In genomic region chr16:38648783-38649430, GRCm38 (mm10) we compare ENCODE assay signal across 16 mouse cellular contexts.
A peak's percentile ranks its signal among the peaks of the same experiment; 100 is the strongest.
DNase-seq lines count a peak whose midpoint lies in the region; ATAC-seq and TF ChIP-seq lines count a peak whose summit lies in the region.
"Had no signal": no experiment of that assay in that cellular context is flagged by ENCODE, and none has a peak within 500 bp of the region (broad histone marks: within the 10 kb centered on the region; RNA-seq: fewer than 3 reads in every experiment).

No protein-coding gene starts in this region.

- H3K4me1 ChIP-seq in heart, postnatal 0 days (ENCODE audit: control insufficient read depth, insufficient read depth): peaks cover 66% of the 10 kb centered on the region
- peaks cover 41% of the 10 kb centered on the region for H3K4me1 ChIP-seq in lung, adult 2 months (ENCODE audit: control insufficient read depth, insufficient read depth, low read length)
- peaks cover 9% of the 10 kb centered on the region; the same call in 1 of the 2 replicates for H3K4me1 ChIP-seq in stomach, postnatal 0 days (replicated peaks; ENCODE audit: control insufficient read depth, insufficient read depth)

- no peak for TF ChIP-seq CTCF in heart, postnatal 0 days (IDR thresholded peaks at IDR 0.05; ENCODE audit: low read depth)
- TF ChIP-seq CTCF in lung, adult 2 months (IDR thresholded peaks at IDR 0.05; ENCODE audit: insufficient read depth, low read length): no peak
- TF ChIP-seq CTCF in stomach, postnatal 0 days (IDR thresholded peaks at IDR 0.05; ENCODE audit: low read depth): no peak
- no peak for TF ChIP-seq CTCF in layer of hippocampus, adult 2 months (conservative IDR thresholded peaks at IDR 0.05)

- intact Hi-C loops in heart, postnatal 36 days (cut with DNase I): loop anchor here (2.0 kb wide), 1 partner anchor 14 kb away; no protein-coding TSS in a partner anchor

- no peak for ATAC-seq in heart, postnatal 0 days (ENCODE audit: insufficient read depth, low read depth)
- no peak for ATAC-seq in stomach, postnatal 0 days (ENCODE audit: low FRiP score, low TSS enrichment)
- ATAC-seq: hindbrain, embryonic 16.5 days; midbrain, embryonic 15.5 days had no signal

- H3K4me3 ChIP-seq in heart, postnatal 0 days (ENCODE audit: low read depth, low read length): no peak overlapping the region
- H3K4me3 ChIP-seq in lung, adult 2 months (replicated peaks; ENCODE audit: extremely low read depth, low read depth, low read length): peak overlapping the region; percentile 28
- no peak overlapping the region for H3K4me3 ChIP-seq in stomach, postnatal 0 days (ENCODE audit: low read depth, low read length)
- H3K4me3 ChIP-seq in layer of hippocampus, adult 2 months: no peak overlapping the region
- H3K4me3 ChIP-seq: erythroblast, embryonic 14.5 days; midbrain, embryonic 15.5 days; neural tube, embryonic 13.5 days had no signal

- no peak overlapping the region for H3K4me2 ChIP-seq in heart, postnatal 0 days (ENCODE audit: low read depth, low read length)
- H3K4me2 ChIP-seq in stomach, postnatal 0 days (replicated peaks; ENCODE audit: low read depth): no peak overlapping the region
- H3K4me2 ChIP-seq: liver, embryonic 11.5 days; midbrain, embryonic 15.5 days; neural tube, embryonic 13.5 days had no signal

- no peaks in the 10 kb centered on the region for H3K27me3 ChIP-seq in heart, postnatal 0 days (ENCODE audit: control insufficient read depth, insufficient read depth, low read length)
- H3K27me3 ChIP-seq in stomach, postnatal 0 days (ENCODE audit: control insufficient read depth, insufficient read depth, low read length): no peaks in the 10 kb centered on the region
- H3K27me3 ChIP-seq: midbrain, embryonic 15.5 days; neural tube, embryonic 13.5 days had no signal

- TF ChIP-seq POLR2A in lung, adult 2 months (IDR thresholded peaks at IDR 0.05; ENCODE audit: borderline replicate concordance, extremely low read depth, low read depth, low read length): no peak

- 63% methylated on average over 9 of the region's 9 CpGs for WGBS in heart, postnatal 0 days
- WGBS in lung, adult 2 months: 36% methylated on average over 9 of the region's 9 CpGs
- 58% methylated on average over 9 of the region's 9 CpGs for WGBS in stomach, postnatal 0 days

- peak overlapping the region; percentile 81 for H3K27ac ChIP-seq in heart, postnatal 0 days (ENCODE audit: low read depth)
- H3K27ac ChIP-seq in stomach, postnatal 0 days (replicated peaks): peak overlapping the region; percentile 5; the same call in 1 of the 2 replicates
- no peak overlapping the region for H3K27ac ChIP-seq in layer of hippocampus, adult 2 months
- H3K27ac ChIP-seq: kidney, postnatal 0 days; midbrain, embryonic 15.5 days; neural tube, embryonic 13.5 days had no signal

- TF ChIP-seq EP300 in heart, postnatal 0 days (IDR thresholded peaks at IDR 0.05; ENCODE audit: low read depth): no peak
- no peak for TF ChIP-seq EP300 in stomach, postnatal 0 days (optimal IDR thresholded peaks at IDR 0.05)

- no peaks in the 10 kb centered on the region for H3K9me3 ChIP-seq in heart, postnatal 0 days (replicated peaks; ENCODE audit: control insufficient read depth, low read length)
- H3K9me3 ChIP-seq in stomach, postnatal 0 days (ENCODE audit: control insufficient read depth, low read length): no peaks in the 10 kb centered on the region
- H3K9me3 ChIP-seq: midbrain, embryonic 15.5 days; neural tube, embryonic 13.5 days had no signal

- H3K36me3 ChIP-seq in heart, postnatal 0 days (replicated peaks; ENCODE audit: control insufficient read depth, insufficient read depth, low read length): 0 out of 2 replicates have a peak, but pooled peaks cover 6% of the 10 kb centered on the region
- no peaks in the 10 kb centered on the region for H3K36me3 ChIP-seq in stomach, postnatal 0 days (ENCODE audit: control insufficient read depth, insufficient read depth, low read length)
- H3K36me3 ChIP-seq: midbrain, embryonic 15.5 days; neural tube, embryonic 13.5 days had no signal

- H3K9ac ChIP-seq in heart, postnatal 0 days (replicated peaks; ENCODE audit: low read depth, low read length): no peak overlapping the region
- no peak overlapping the region for H3K9ac ChIP-seq in stomach, postnatal 0 days (ENCODE audit: low read length)
- H3K9ac ChIP-seq: midbrain, embryonic 15.5 days; neural tube, embryonic 13.5 days had no signal

- DNase-seq in adrenal gland, postnatal 14 days: peak; percentile 63
- DNase-seq in adrenal gland, adult 18-20 months (ENCODE audit: low spot score in 2 of 2): no peak
- DNase-seq in heart, postnatal 0 days (ENCODE audit: low spot score): no peak
- DNase-seq in heart, postnatal 36 days: no peak
- peak; percentile 78 for DNase-seq in lung, adult 2 months
- no peak for DNase-seq in stomach, postnatal 0 days (ENCODE audit: low spot score)
- DNase-seq in layer of hippocampus, adult 2 months (ENCODE audit: low spot score in 2 of 2): no peak
- no peak for DNase-seq in left cerebral cortex, adult 18-20 months (ENCODE audit: low spot score in 2 of 2)
- DNase-seq: layer of hippocampus, postnatal 36 days; thymus, postnatal 14 days had no signal

Comparison
In these comparisons a context has a peak if more than half of its experiments do, and no peak if none do; other contexts are left out.
1. DNase-seq: peak in adrenal gland, postnatal 14 days (single experiment) and lung, adult 2 months (single experiment); none in adrenal gland, adult 18-20 months (0 of 2), heart, postnatal 0 days (single experiment), heart, postnatal 36 days (0 of 2), stomach, postnatal 0 days (single experiment), layer of hippocampus, adult 2 months (0 of 2) and left cerebral cortex, adult 18-20 months (0 of 2).